ENCODE assay signal across 11 mouse cellular contexts in the genomic region with DNA sequence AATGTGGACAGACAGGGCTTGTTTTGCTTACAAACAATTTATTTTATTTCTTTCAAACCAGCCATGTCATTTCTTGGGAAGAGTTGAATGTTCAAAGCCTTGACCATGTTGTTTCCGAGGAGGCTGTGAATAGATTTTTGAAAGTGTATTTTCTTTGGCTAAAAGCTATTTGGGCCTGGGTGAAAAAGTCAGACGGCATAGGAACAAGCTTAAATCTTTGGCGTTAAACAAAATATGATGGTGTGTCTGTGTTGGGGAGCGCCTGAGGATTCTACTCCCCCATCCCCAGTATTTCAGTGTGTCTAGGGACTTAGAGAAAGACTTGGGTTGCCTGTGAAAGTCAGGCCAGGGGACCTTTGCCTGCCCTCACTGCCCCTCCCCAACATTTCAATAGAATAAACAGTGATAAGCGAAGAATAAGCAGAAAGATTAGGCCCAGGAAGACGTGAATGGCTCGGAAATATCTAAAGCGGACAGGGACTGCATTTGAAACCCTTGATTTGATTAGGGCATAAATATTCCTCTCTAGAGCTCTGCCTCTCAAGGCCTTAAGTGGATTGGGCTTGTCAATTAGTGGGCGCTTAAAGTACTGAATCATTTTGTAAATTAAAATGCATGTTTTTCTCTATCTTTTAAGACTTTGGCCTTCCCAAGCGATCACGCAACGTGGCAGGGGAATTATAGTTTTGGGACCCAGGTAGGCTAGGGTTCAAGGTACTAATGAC. TPM values are rescaled to one million over a fixed set of nuclear protein-coding genes. Genes with fewer than 3 reads are reported as not detected.
DNase-seq lines count a peak whose midpoint lies in the region; ATAC-seq and TF ChIP-seq lines count a peak whose summit lies in the region.
"Had no signal": no experiment of that assay in that cellular context is flagged by ENCODE, and none has a peak within 500 bp of the region (broad histone marks: within the 10 kb centered on the region; RNA-seq: fewer than 3 reads in every experiment).

No protein-coding gene starts in this region.

- no peak for ATAC-seq in hindbrain, embryonic 13.5 days (ENCODE audit: low FRiP score)
- no peak for ATAC-seq in hindbrain, embryonic 14.5 days (ENCODE audit: low FRiP score)
- no peak for ATAC-seq in embryonic facial prominence, embryonic 11.5 days (replicated peaks; ENCODE audit: insufficient number of reproducible peaks, low FRiP score, low TSS enrichment, low read depth)
- no peak for ATAC-seq in liver, embryonic 13.5 days (ENCODE audit: low read depth)
- ATAC-seq in frontal cortex, adult (ENCODE audit: low TSS enrichment): no peak

- peaks cover 100% of the 10 kb centered on the region for H3K27me3 ChIP-seq in hindbrain, embryonic 13.5 days
- H3K27me3 ChIP-seq in hindbrain, embryonic 14.5 days (ENCODE audit: control insufficient read depth, insufficient read depth, low read length): peaks cover 100% of the 10 kb centered on the region
- H3K27me3 ChIP-seq in embryonic facial prominence, embryonic 11.5 days (ENCODE audit: control insufficient read depth, insufficient read depth, low read length): peaks cover 10% of the 10 kb centered on the region
- H3K27me3 ChIP-seq in liver, embryonic 13.5 days: peaks cover 88% of the 10 kb centered on the region

- in situ Hi-C loops in ES-E14 (cut with MboI; ENCODE audit: low sequenced_read_pairs in 2 of 2, unreplicated experiment in 2 of 2): loop anchor here (5.0 to 25.0 kb wide), 5 partner anchors 163 to 1512 kb away; a partner anchor contains a TSS

- H3K4me1 ChIP-seq in hindbrain, embryonic 13.5 days (replicated peaks): peaks cover 12% of the 10 kb centered on the region
- peaks cover 8% of the 10 kb centered on the region; the same call in 1 of the 2 replicates for H3K4me1 ChIP-seq in hindbrain, embryonic 14.5 days (replicated peaks; ENCODE audit: control insufficient read depth, insufficient read depth, low read length)
- peaks cover 5 to 7% of the 10 kb centered on the region in 2 experiments; a peak in 3 of 4 replicates for H3K4me1 ChIP-seq in ES-E14 (ENCODE audit: control insufficient read depth in 2 of 2, insufficient read depth in 2 of 2, low read length in 2 of 2, poor library complexity in 1 of 2)
- H3K4me1 ChIP-seq in embryonic facial prominence, embryonic 11.5 days (ENCODE audit: control insufficient read depth, insufficient read depth, low read length): no peaks in the 10 kb centered on the region
- H3K4me1 ChIP-seq in liver, embryonic 13.5 days (replicated peaks): 0 out of 2 replicates have a peak, but pooled peaks cover 2% of the 10 kb centered on the region

- H3K4me2 ChIP-seq in hindbrain, embryonic 13.5 days: peak overlapping the region; percentile 13; the same call in 1 of the 2 replicates
- H3K4me2 ChIP-seq in hindbrain, embryonic 14.5 days (replicated peaks): no peak overlapping the region; the same call in 1 of the 2 replicates
- H3K4me2 ChIP-seq in embryonic facial prominence, embryonic 11.5 days (ENCODE audit: low read depth, low read length): peak overlapping the region; percentile 48
- H3K4me2 ChIP-seq in liver, embryonic 13.5 days: peak overlapping the region; percentile 48
- H3K4me2 ChIP-seq: forebrain, embryonic 12.5 days had no signal

- no peak overlapping the region for H3K27ac ChIP-seq in hindbrain, embryonic 13.5 days
- no peak overlapping the region for H3K27ac ChIP-seq in hindbrain, embryonic 14.5 days
- no peak overlapping the region for H3K27ac ChIP-seq in ES-E14 (ENCODE audit: insufficient read depth, low read depth, low read length, poor library complexity, severe bottlenecking)
- peak overlapping the region; percentile 30; the same call in 1 of the 2 replicates for H3K27ac ChIP-seq in embryonic facial prominence, embryonic 11.5 days (replicated peaks; ENCODE audit: low read depth, low read length)
- no peak overlapping the region for H3K27ac ChIP-seq in liver, embryonic 13.5 days
- H3K27ac ChIP-seq: forebrain, embryonic 12.5 days had no signal

- H3K36me3 ChIP-seq in hindbrain, embryonic 13.5 days: no peaks in the 10 kb centered on the region
- H3K36me3 ChIP-seq in hindbrain, embryonic 14.5 days (replicated peaks; ENCODE audit: control insufficient read depth, insufficient read depth): no peaks in the 10 kb centered on the region
- H3K36me3 ChIP-seq in ES-E14 (ENCODE audit: control insufficient read depth, insufficient read depth, low read length, poor library complexity, severe bottlenecking): peaks cover 36% of the 10 kb centered on the region
- H3K36me3 ChIP-seq in embryonic facial prominence, embryonic 11.5 days (replicated peaks; ENCODE audit: control insufficient read depth, insufficient read depth, low read depth, low read length): no peaks in the 10 kb centered on the region
- no peaks in the 10 kb centered on the region for H3K36me3 ChIP-seq in liver, embryonic 13.5 days
- H3K36me3 ChIP-seq: forebrain, embryonic 12.5 days had no signal

- no peak overlapping the region for H3K4me3 ChIP-seq in hindbrain, embryonic 13.5 days
- H3K4me3 ChIP-seq in hindbrain, embryonic 14.5 days (replicated peaks; ENCODE audit: low read length): no peak overlapping the region; the same call in 1 of the 2 replicates
- peak overlapping the region; percentile 62 to 86; a peak in 3 of 4 replicates for H3K4me3 ChIP-seq in ES-E14 (ENCODE audit: insufficient read depth in 1 of 2, low read depth in 1 of 2, low read length in 2 of 2, poor library complexity in 1 of 2, severe bottlenecking in 1 of 2)
- peak overlapping the region; percentile 62 for H3K4me3 ChIP-seq in embryonic facial prominence, embryonic 11.5 days (ENCODE audit: low read depth, low read length)
- H3K4me3 ChIP-seq in liver, embryonic 13.5 days (replicated peaks): peak overlapping the region; percentile 55
- H3K4me3 ChIP-seq: forebrain, embryonic 12.5 days had no signal

- H3K9ac ChIP-seq in hindbrain, embryonic 13.5 days: no peak overlapping the region
- no peak overlapping the region for H3K9ac ChIP-seq in hindbrain, embryonic 14.5 days
- peak overlapping the region; percentile 59; the same call in 1 of the 2 replicates for H3K9ac ChIP-seq in ES-E14 (ENCODE audit: insufficient read depth, low read depth, low read length, poor library complexity, severe bottlenecking)
- peak overlapping the region; percentile 92 for H3K9ac ChIP-seq in embryonic facial prominence, embryonic 11.5 days (replicated peaks; ENCODE audit: low read length)
- peak overlapping the region; percentile 66; the same call in 1 of the 2 replicates for H3K9ac ChIP-seq in liver, embryonic 13.5 days
- H3K9ac ChIP-seq: forebrain, embryonic 12.5 days had no signal

- 7% methylated on average over 12 of the region's 12 CpGs for WGBS in hindbrain, embryonic 13.5 days
- 6% methylated on average over 12 of the region's 12 CpGs for WGBS in hindbrain, embryonic 14.5 days
- 8% methylated on average over 12 of the region's 12 CpGs for WGBS in embryonic facial prominence, embryonic 11.5 days
- WGBS in liver, embryonic 13.5 days (ENCODE audit: insufficient replicate concordance): 35% methylated on average over 12 of the region's 12 CpGs

- H3K9me3 ChIP-seq in hindbrain, embryonic 13.5 days: no peaks in the 10 kb centered on the region
- H3K9me3 ChIP-seq in hindbrain, embryonic 14.5 days (ENCODE audit: control insufficient read depth, low read length): no peaks in the 10 kb centered on the region
- H3K9me3 ChIP-seq in ES-E14 (ENCODE audit: control insufficient read depth, insufficient read depth, low read depth, low read length): no peaks in the 10 kb centered on the region
- no peaks in the 10 kb centered on the region for H3K9me3 ChIP-seq in embryonic facial prominence, embryonic 11.5 days (replicated peaks; ENCODE audit: control insufficient read depth, low read length)
- H3K9me3 ChIP-seq in liver, embryonic 13.5 days (replicated peaks): no peaks in the 10 kb centered on the region
- H3K9me3 ChIP-seq: forebrain, embryonic 12.5 days had no signal

- DNase-seq in hindbrain, embryonic 14.5 days (ENCODE audit: low spot score): no peak
- no peak for DNase-seq in ES-E14 (ENCODE audit: low read depth, low spot score)
- DNase-seq in embryonic facial prominence, embryonic 11.5 days (ENCODE audit: low spot score): no peak
- no peak for DNase-seq in liver, embryonic 13.5 days
- DNase-seq in urinary bladder, adult 18-20 months (ENCODE audit: low spot score in 2 of 2): no peak
- no peak for DNase-seq in urinary bladder, postnatal 14 days (ENCODE audit: low spot score)
- DNase-seq: kidney, adult 11 months; thymus, postnatal 14 days had no signal

TF ChIP-seq in ES-E14, 5 proteins besides CTCF, POLR2A, EP300 and RAD21:
- TF ChIP-seq ZNF384 (IDR thresholded peaks at IDR 0.05; ENCODE audit: low read depth, low read length): no peak
- TF ChIP-seq ZC3H11A (IDR thresholded peaks at IDR 0.05; ENCODE audit: borderline replicate concordance, low read depth, low read length): no peak
- TF ChIP-seq CHD2 (IDR thresholded peaks at IDR 0.05; ENCODE audit: low read depth, low read length): no peak
- TF ChIP-seq MAFK (IDR thresholded peaks at IDR 0.05; ENCODE audit: insufficient read depth, low read depth, low read length): no peak
- no peak for TF ChIP-seq HCFC1 (IDR thresholded peaks at IDR 0.05; ENCODE audit: borderline replicate concordance, insufficient read depth, low read length)
TF ChIP-seq in ES-E14: peak in this region for 0.

RNA-seq across cellular contexts. Expression of a gene that starts 4.3 kb away (rescaled TPM):
- polyA plus RNA-seq in hindbrain, embryonic 13.5 days (2015; fragmentation: Nextera tagmentation; extraction: Ambion mirVana): 5.3 and 6.0 TPM in 2 replicates
- 4.3 and 6.6 TPM in 2 replicates for polyA plus RNA-seq in hindbrain, embryonic 14.5 days (2014; fragmentation: Nextera tagmentation; extraction: Ambion mirVana)
- total RNA-seq in ES-E14 (2012; rRNA removed): 30.5 and 47.9 TPM in 2 replicates
- 36.9 and 39.8 TPM in 2 replicates for polyA plus RNA-seq in embryonic facial prominence, embryonic 11.5 days (2014; fragmentation: Nextera tagmentation; extraction: Ambion mirVana)
- 4.1 and 6.1 TPM in 2 replicates for polyA plus RNA-seq in liver, embryonic 13.5 days (2015; fragmentation: Nextera tagmentation; extraction: Ambion mirVana)

Comparison
In these comparisons a context has a peak if more than half of its experiments do, and no peak if none do; other contexts are left out.
1. H3K4me3 ChIP-seq: peak in ES-E14 (2 of 2), embryonic facial prominence, embryonic 11.5 days (single experiment) and liver, embryonic 13.5 days (single experiment); none in hindbrain, embryonic 13.5 days (single experiment) and hindbrain, embryonic 14.5 days (single experiment).
2. H3K9ac ChIP-seq: peak in ES-E14 (single experiment), embryonic facial prominence, embryonic 11.5 days (single experiment) and liver, embryonic 13.5 days (single experiment); none in hindbrain, embryonic 13.5 days (single experiment) and hindbrain, embryonic 14.5 days (single experiment).